Mouse (Mus musculus) kidney, adult 11 months (tissue): ENCODE results near the gene Cacng3.
A peak's percentile ranks its signal among the peaks of the same experiment; 100 is the strongest.

Source experiments
- DNase-seq: peaks from one replicate; pipeline ENCODE4 v3.0.0; 2022

Gene Cacng3

GRCm38 (mm10) chr7:122723358-122723876, 53.1 kb downstream of the Cacng3 start:
- peak; percentile 22 for DNase-seq

GRCm38 (mm10) chr7:122726376-122726775, 56.1 kb downstream of the Cacng3 start:
- no peak for DNase-seq

GRCm38 (mm10) chr7:122728186-122728585, 57.9 kb downstream of the Cacng3 start:
- DNase-seq, result no peak

GRCm38 (mm10) chr7:122728846-122729245, 58.6 kb downstream of the Cacng3 start:
- peak; percentile 45 for DNase-seq

GRCm38 (mm10) chr7:122735323-122735722, 65.0 kb downstream of the Cacng3 start:
- no peak for DNase-seq

- no peak for DNase-seq
These were observed 68.2 kb downstream of the Cacng3 start for GRCm38 (mm10) chr7:122738541-122738940.

- DNase-seq, result no peak
These were observed 70.4 kb downstream of the Cacng3 start for GRCm38 (mm10) chr7:122740663-122741062.

- no peak for DNase-seq
These were observed 85.8 kb downstream of the Cacng3 start for GRCm38 (mm10) chr7:122755920-122756603.

GRCm38 (mm10) chr7:122758645-122759044, 88.4 kb downstream of the Cacng3 start:
- no peak for DNase-seq

- no peak for DNase-seq
These were observed 94.2 kb downstream of the Cacng3 start for GRCm38 (mm10) chr7:122764506-122764905.

GRCm38 (mm10) chr7:122768292-122769020, 98.2 kb downstream of the Cacng3 start:
- no peak for DNase-seq

- DNase-seq, result no peak
These were observed 109.3 kb downstream of the Cacng3 start for GRCm38 (mm10) chr7:122779601-122780000.

GRCm38 (mm10) chr7:122789929-122790328, 119.6 kb downstream of the Cacng3 start:
- no peak for DNase-seq

GRCm38 (mm10) chr7:122793655-122794346, 123.5 kb downstream of the Cacng3 start:
- peak; percentile 44 for DNase-seq

- DNase-seq, result no peak
These were observed 124.8 kb downstream of the Cacng3 start for GRCm38 (mm10) chr7:122795140-122795539.

- no peak for DNase-seq
These were observed 130.5 kb downstream of the Cacng3 start for GRCm38 (mm10) chr7:122800821-122801220.

GRCm38 (mm10) chr7:122803839-122804496, 133.7 kb downstream of the Cacng3 start:
- peak; percentile 85 for DNase-seq

GRCm38 (mm10) chr7:122806531-122806930, 136.2 kb downstream of the Cacng3 start:
- no peak for DNase-seq

- DNase-seq, result no peak
These were observed 143.4 kb downstream of the Cacng3 start for GRCm38 (mm10) chr7:122813724-122814123.

GRCm38 (mm10) chr7:122817565-122817964, 147.3 kb downstream of the Cacng3 start:
- DNase-seq, result no peak
